Mouse (Mus musculus) thymus, adult 2 months (tissue): ENCODE data around the gene Cpvl.

ENCODE experiments used
- CTCF ChIP-seq: fragments of 200-500 bp; IDR thresholded peaks from 2 replicates; pipeline ENCODE4 v1.5.1; 2012; ENCODE audit warnings: mild to moderate bottlenecking, control low read depth, low read length, moderate library complexity, borderline replicate concordance; ENCODE audit not compliant: control insufficient read depth, poor library complexity, insufficient read depth; ENCODE audit errors: extremely low read depth
- POLR2A ChIP-seq: fragments of 200-500 bp; IDR thresholded peaks from 2 replicates; pipeline ENCODE4 v1.6.1; 2012; ENCODE audit warnings: mild to moderate bottlenecking, low read length, control low read depth, moderate library complexity; ENCODE audit not compliant: control insufficient read depth, poor library complexity, insufficient read depth; ENCODE audit errors: extremely low read depth

DNA sequence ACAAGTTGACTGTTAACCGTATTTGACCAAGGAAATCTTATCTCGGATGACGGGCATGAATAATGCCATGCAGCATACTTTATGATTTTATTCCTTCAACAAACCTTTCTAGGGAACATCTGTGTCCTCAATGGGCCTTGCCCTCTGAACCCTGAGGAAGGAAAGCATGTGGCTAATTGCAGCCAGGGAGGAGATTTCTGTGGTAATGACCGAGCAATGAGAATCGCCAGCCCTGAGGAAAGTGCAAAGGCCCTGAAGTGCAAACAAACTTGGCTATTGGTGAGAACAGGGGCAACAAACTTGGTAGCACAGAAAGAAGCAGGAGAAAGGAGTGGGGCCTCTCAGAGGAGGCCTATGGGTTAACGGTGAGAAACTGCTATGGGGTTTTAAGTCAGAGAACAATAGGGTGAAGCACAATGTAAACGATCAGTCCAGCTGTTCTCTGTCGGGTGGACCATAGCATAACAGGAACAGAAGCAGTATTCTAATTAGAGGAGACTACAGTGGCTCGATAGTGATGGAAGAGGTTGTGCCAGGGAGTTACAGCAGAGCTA is 3.7 kb upstream of the Cpvl start:
- TF ChIP-seq POLR2A = no peak
- TF ChIP-seq CTCF = no peak
